Mouse (Mus musculus): ENCODE results near the gene Cd63. TPM values are rescaled to one million over a fixed set of nuclear protein-coding genes. Genes with fewer than 3 reads are reported as not detected.
A peak's percentile ranks its signal among the peaks of the same experiment; 100 is the strongest.

Cd63 gene
- polyA plus RNA-seq (2015; fragmentation: Nextera tagmentation; extraction: Ambion mirVana) = 1,128 and 1,135 TPM in 2 replicates

GRCm38 (mm10) chr10:128900698-128901097 is at the start of gene Cd63:
TSS of gene Cd63 (plus strand) at chr10:128900989.
- Histone ChIP-seq H3K27me3 (peaks cover 11% of the 10 kb centered on the region), H3K9ac (no peak within 1 kb of the TSS), H3K4me3 (no peak within 1 kb of the TSS), H3K36me3 (no peaks in the 10 kb centered on the region), H3K4me1 (peaks cover 13% of the 10 kb centered on the region), H3K9me3 (no peaks in the 10 kb centered on the region), H3K27ac (no peak within 1 kb of the TSS), H3K4me2 (no peak within 1 kb of the TSS)
- WGBS = 86% methylated on average over 3 of the region's 3 CpGs
- no peak for ATAC-seq (ENCODE audit: insufficient number of reproducible peaks, low FRiP score, low TSS enrichment, low read depth)

- no peak overlapping the region for H3K27ac ChIP-seq
- H3K4me3 ChIP-seq = no peak overlapping the region
- no peaks in the 10 kb centered on the region for H3K27me3 ChIP-seq
- H3K36me3 ChIP-seq = peaks cover 48% of the 10 kb centered on the region
- no peaks in the 10 kb centered on the region for H3K9me3 ChIP-seq
- no peak overlapping the region for H3K9ac ChIP-seq
- H3K4me2 ChIP-seq = no peak overlapping the region
- no peak for ATAC-seq (ENCODE audit: insufficient number of reproducible peaks, low FRiP score, low TSS enrichment, low read depth)
- H3K4me1 ChIP-seq = no peaks in the 10 kb centered on the region
Observed at GRCm38 (mm10) chr10:128861176-128861575, 39.6 kb upstream of the Cd63 start.

GRCm38 (mm10) chr10:128866042-128866441 is 34.7 kb upstream of the Cd63 start:
- ATAC-seq (ENCODE audit: insufficient number of reproducible peaks, low FRiP score, low TSS enrichment, low read depth) = no peak
- Histone ChIP-seq H3K9me3 (no peaks in the 10 kb centered on the region), H3K4me2 (no peak overlapping the region), H3K36me3 (peaks cover 49% of the 10 kb centered on the region), H3K9ac (no peak overlapping the region), H3K4me3 (no peak overlapping the region), H3K27ac (no peak overlapping the region), H3K4me1 (no peaks in the 10 kb centered on the region), H3K27me3 (no peaks in the 10 kb centered on the region)
- 77% methylated on average over 3 of the region's 3 CpGs for WGBS

DNA sequence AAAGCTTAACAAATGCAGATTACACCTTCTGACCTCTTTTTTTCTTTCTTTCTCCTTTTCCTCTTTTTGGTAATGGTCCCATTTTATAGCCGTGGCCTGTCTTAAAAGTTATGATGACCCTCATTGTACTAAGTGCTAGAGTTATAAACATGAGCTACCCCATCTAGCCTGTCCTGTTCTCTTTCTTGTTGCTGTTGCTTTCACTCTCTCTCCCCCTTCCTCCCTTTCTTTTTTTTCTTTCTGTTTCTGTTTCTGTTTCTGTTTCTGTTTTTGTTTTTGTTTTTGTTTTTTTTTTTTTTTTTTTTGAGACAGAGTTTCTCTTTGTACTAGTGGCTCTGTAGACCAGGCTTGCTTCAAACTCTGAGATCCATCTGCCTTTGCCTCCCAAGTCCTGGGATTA is 34.3 kb upstream of the Cd63 start:
- no peaks in the 10 kb centered on the region for H3K9me3 ChIP-seq
- no peak overlapping the region for H3K9ac ChIP-seq
- H3K27me3 ChIP-seq = no peaks in the 10 kb centered on the region
- ATAC-seq (ENCODE audit: insufficient number of reproducible peaks, low FRiP score, low TSS enrichment, low read depth) = no peak
- H3K4me3 ChIP-seq = no peak overlapping the region
- H3K27ac ChIP-seq = no peak overlapping the region
- H3K36me3 ChIP-seq = peaks cover 49% of the 10 kb centered on the region
- no peak overlapping the region for H3K4me2 ChIP-seq
- no peaks in the 10 kb centered on the region for H3K4me1 ChIP-seq
- 93% methylated on average over 1 of the region's 1 CpGs for WGBS

GRCm38 (mm10) chr10:128870341-128870740 is 30.4 kb upstream of the Cd63 start:
- Histone ChIP-seq H3K4me2 (no peak overlapping the region), H3K27ac (no peak overlapping the region), H3K4me1 (no peaks in the 10 kb centered on the region), H3K4me3 (no peak overlapping the region), H3K27me3 (no peaks in the 10 kb centered on the region), H3K9ac (no peak overlapping the region), H3K9me3 (no peaks in the 10 kb centered on the region), H3K36me3 (peaks cover 65% of the 10 kb centered on the region)
- WGBS = 84% methylated on average over 3 of the region's 3 CpGs
- no peak for ATAC-seq (ENCODE audit: insufficient number of reproducible peaks, low FRiP score, low TSS enrichment, low read depth)

DNA sequence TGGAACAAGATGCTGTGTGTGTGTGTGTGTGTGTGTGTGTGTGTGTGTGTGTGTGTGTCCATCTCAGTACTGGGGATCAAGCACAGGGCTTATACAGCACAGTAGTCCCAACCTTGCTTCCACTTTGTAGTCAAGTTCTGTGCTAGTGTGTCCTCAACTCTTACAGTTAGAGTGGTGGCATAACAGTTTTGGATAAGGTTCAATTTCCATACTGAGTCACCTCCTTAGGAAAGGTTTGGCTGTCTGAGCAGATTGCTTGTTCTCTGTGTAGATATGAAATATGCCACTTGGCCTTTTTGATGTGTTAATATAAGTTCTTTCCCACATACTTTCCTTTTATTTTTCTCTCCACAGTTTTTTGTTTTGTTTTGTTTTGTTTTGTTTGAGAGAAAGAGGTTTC is 22.5 kb upstream of the Cd63 start:
- no peaks in the 10 kb centered on the region for H3K9me3 ChIP-seq
- H3K9ac ChIP-seq = no peak overlapping the region
- no peaks in the 10 kb centered on the region for H3K4me1 ChIP-seq
- no peak for ATAC-seq (ENCODE audit: insufficient number of reproducible peaks, low FRiP score, low TSS enrichment, low read depth)
- no peak overlapping the region for H3K4me2 ChIP-seq
- H3K27ac ChIP-seq = no peak overlapping the region
- H3K27me3 ChIP-seq = no peaks in the 10 kb centered on the region
- H3K4me3 ChIP-seq = no peak overlapping the region
- H3K36me3 ChIP-seq = peaks cover 49% of the 10 kb centered on the region

DNA sequence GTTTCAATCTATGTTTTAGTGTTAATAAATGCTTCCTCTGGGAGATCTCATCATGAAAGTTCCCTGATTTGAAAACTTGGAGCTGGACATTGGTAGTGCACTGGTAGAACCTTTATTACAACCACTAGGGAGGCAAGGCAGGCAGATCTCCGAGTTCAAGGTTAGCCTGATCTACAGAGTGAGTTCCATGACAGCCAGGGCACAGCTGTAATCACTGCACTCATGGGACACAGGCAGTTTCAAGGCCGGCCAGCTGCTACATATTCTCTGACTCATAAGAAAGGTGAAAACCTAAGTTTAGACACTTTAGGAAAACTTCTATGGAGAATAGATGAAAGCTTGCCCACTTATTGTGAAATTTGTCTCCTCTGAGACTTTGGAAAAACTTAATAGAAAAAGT is 22.0 kb upstream of the Cd63 start:
- Histone ChIP-seq H3K36me3 (peaks cover 44% of the 10 kb centered on the region), H3K4me1 (no peaks in the 10 kb centered on the region), H3K9me3 (no peaks in the 10 kb centered on the region), H3K27me3 (no peaks in the 10 kb centered on the region), H3K4me2 (no peak overlapping the region), H3K9ac (no peak overlapping the region), H3K27ac (no peak overlapping the region), H3K4me3 (no peak overlapping the region)
- WGBS = 75% methylated on average over 2 of the region's 2 CpGs
- no peak for ATAC-seq (ENCODE audit: insufficient number of reproducible peaks, low FRiP score, low TSS enrichment, low read depth)

DNA sequence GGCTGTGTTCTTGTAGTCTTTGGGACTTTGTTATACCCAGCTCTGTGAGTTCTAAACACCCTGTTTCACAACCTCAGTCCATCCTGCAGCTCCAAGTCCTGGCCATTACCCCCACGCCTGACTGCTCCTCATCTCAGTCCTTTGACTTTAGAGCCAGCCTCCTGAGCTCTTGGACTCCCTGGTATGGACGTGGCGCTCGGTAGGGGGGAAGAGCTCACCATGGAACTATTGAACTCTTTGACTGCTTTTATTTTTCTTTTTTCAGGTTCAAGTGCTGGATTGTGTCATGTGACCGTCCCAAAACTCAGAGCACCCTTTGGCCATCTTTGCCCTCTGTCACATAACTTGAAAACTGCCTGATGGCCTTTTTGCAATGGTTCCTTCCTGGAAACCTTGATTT is 18.7 kb upstream of the Cd63 start:
- no peak overlapping the region for H3K4me3 ChIP-seq
- peaks cover 7% of the 10 kb centered on the region; the same call in 1 of the 2 replicates for H3K4me1 ChIP-seq
- ATAC-seq (ENCODE audit: insufficient number of reproducible peaks, low FRiP score, low TSS enrichment, low read depth) = no peak
- H3K27ac ChIP-seq = no peak overlapping the region
- peaks cover 53% of the 10 kb centered on the region for H3K36me3 ChIP-seq
- H3K4me2 ChIP-seq = no peak overlapping the region
- WGBS = 90% methylated on average over 5 of the region's 5 CpGs
- no peak overlapping the region for H3K9ac ChIP-seq
- no peaks in the 10 kb centered on the region for H3K9me3 ChIP-seq
- no peaks in the 10 kb centered on the region for H3K27me3 ChIP-seq

- peak overlapping the region; percentile 80 for H3K4me2 ChIP-seq
- peaks cover 27% of the 10 kb centered on the region for H3K36me3 ChIP-seq
- under 1% methylated on average over 7 of the region's 7 CpGs for WGBS
- peaks cover 38% of the 10 kb centered on the region for H3K4me1 ChIP-seq
- H3K9ac ChIP-seq = 0 out of 2 replicates have a peak overlapping the region, but pooled peaks have one; percentile 14
- H3K9me3 ChIP-seq = no peaks in the 10 kb centered on the region
- ATAC-seq (ENCODE audit: insufficient number of reproducible peaks, low FRiP score, low TSS enrichment, low read depth) = 0 out of 2 replicates have a peak, but pooled peaks have one; percentile 17
- no peaks in the 10 kb centered on the region for H3K27me3 ChIP-seq
- H3K27ac ChIP-seq = peak overlapping the region; percentile 62
- H3K4me3 ChIP-seq = peak overlapping the region; percentile 77
Observed at GRCm38 (mm10) chr10:128888941-128889827, 11.6 kb upstream of the Cd63 start.

DNA sequence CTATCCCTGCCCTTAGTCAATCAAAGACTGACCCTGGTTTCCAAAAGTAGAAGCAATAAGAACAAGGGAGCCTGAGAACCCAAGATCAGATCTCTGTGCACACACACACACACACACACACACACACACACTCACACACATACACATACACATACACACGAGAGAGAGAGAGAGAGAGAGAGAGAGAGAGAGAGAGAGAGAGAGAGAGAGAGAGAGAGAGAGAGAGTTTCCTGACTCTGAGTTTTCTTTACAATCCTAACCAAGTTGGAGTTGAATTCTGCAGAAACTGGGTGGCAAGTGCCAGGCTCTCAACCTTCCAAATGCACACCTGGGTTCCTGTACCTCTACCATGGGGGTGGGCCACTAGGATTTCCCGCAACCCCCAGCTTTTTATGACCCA is 10.9 kb upstream of the Cd63 start:
- Histone ChIP-seq H3K27ac (peak overlapping the region; percentile 93; the same call in 1 of the 2 replicates), H3K36me3 (peaks cover 22% of the 10 kb centered on the region), H3K4me3 (peak overlapping the region; percentile 77), H3K9me3 (no peaks in the 10 kb centered on the region), H3K4me2 (peak overlapping the region; percentile 80), H3K9ac (no peak overlapping the region), H3K27me3 (no peaks in the 10 kb centered on the region), H3K4me1 (peaks cover 38% of the 10 kb centered on the region)
- WGBS = 9% methylated on average over 1 of the region's 2 CpGs
- no peak for ATAC-seq (ENCODE audit: insufficient number of reproducible peaks, low FRiP score, low TSS enrichment, low read depth)

DNA sequence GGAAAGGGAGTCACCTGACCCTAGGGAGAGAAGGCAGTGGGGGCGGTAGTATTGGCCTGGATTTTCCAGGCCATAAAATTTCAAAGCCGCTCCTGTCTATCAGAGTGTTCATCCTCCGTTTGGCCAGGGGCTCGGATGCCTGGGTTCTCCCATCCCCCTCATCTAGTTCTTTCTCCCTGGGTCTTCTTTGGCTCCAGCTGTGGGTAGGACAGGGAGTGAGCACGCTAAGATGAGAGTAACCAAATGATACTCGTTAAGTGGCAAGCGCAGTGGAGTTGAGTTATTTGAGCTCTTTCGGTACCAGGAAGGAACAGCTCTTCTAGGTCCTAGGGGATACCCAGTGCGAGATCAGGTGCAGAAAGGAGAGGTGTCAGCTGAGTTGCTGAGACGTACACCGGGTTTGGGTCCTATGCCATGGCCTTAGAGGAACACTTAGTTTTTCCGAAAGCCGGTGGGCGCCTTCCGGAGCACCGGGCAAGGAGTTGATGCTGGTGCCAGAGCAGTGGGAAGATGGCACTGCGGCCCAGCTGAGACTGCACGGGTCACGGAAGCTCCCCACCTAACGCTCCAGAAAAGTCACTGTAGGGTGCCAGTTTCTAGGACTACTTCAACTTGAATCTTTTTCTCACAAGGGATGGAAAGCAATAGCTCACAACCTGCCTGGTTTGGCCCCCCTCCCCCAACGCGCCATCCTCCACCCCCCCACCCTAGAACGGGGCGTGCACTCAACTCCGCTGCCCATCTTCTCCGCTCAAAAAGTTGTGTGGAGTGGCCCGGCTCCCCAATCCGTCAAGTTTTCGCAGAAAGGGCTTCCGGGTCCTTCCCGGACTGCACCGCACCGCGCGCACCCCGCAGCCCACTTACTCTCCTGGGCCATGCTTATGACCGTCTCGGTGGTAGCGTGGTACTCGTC is 10.2 kb upstream of the Cd63 start:
- no peaks in the 10 kb centered on the region for H3K27me3 ChIP-seq
- H3K9me3 ChIP-seq = no peaks in the 10 kb centered on the region
- WGBS = under 1% methylated on average over 40 of the region's 40 CpGs
- peak overlapping the region; percentile 77 for H3K4me3 ChIP-seq
- peak overlapping the region; percentile 93 for H3K27ac ChIP-seq
- H3K4me1 ChIP-seq = peaks cover 44% of the 10 kb centered on the region
- peak; percentile 8; the same call in 1 of the 2 replicates for ATAC-seq (ENCODE audit: insufficient number of reproducible peaks, low FRiP score, low TSS enrichment, low read depth)
- peaks cover 14% of the 10 kb centered on the region for H3K36me3 ChIP-seq
- peak overlapping the region; percentile 80 for H3K4me2 ChIP-seq
- peak overlapping the region; percentile 73 for H3K9ac ChIP-seq
